Mouse (Mus musculus) brain, embryonic 14.5 days (tissue): ENCODE data around the gene Tspyl3.

Source experiments
- CTCF ChIP-seq: fragments of 200-500 bp; IDR thresholded peaks from 2 replicates; pipeline ENCODE4 v1.5.1; 2012; ENCODE audit warnings: inconsistent platforms, mild to moderate bottlenecking, moderate library complexity, borderline replicate concordance; ENCODE audit not compliant: insufficient read depth, insufficient read length; ENCODE audit errors: extremely low read depth
- POLR2A ChIP-seq: fragments of 200-500 bp; IDR thresholded peaks from 2 replicates; pipeline ENCODE4 v1.6.1; 2012; ENCODE audit warnings: mild to moderate bottlenecking, inconsistent platforms, borderline replicate concordance; ENCODE audit not compliant: poor library complexity, insufficient read depth, insufficient read length, severe bottlenecking; ENCODE audit errors: extremely low read depth

- no peak for TF ChIP-seq CTCF
- TF ChIP-seq POLR2A = no peak
Measured at GRCm38 (mm10) chr2:153208149-153208548, 17.1 kb downstream of the Tspyl3 start.
